Mouse (Mus musculus) kidney, embryonic 14.5 days (tissue): ENCODE measurements around the gene Prps1l1. TPM values are rescaled to one million over a fixed set of nuclear protein-coding genes. Genes with fewer than 3 reads are reported as not detected.

Source experiments
- ATAC-seq: fragments of 200-750 bp; cut with Nextera tagmentation; 2 replicates; pipeline ENCODE4 v1.8.0; 2017; ENCODE audit warnings: moderate number of reproducible peaks, mild to moderate bottlenecking, moderate TSS enrichment, moderate library complexity; ENCODE audit not compliant: low FRiP score, low TSS enrichment
- H3K27ac ChIP-seq: fragments of 300-500 bp; sonication (generic); 2 replicates; pipeline ENCODE4 v1.5.1; 2014; ENCODE audit warnings: low read depth, mild to moderate bottlenecking, low read length, moderate library complexity, mixed read lengths
- H3K27me3 ChIP-seq: fragments of 300-500 bp; sonication (generic); 2 replicates; pipeline ENCODE4 v1.6.1; 2014; ENCODE audit warnings: mild to moderate bottlenecking, low read length; ENCODE audit not compliant: control insufficient read depth, insufficient read depth
- H3K36me3 ChIP-seq: fragments of 300-500 bp; sonication (generic); 2 replicates; pipeline ENCODE4 v1.6.1; 2014; ENCODE audit warnings: low read length, mixed read lengths; ENCODE audit not compliant: control insufficient read depth, insufficient read depth
- H3K4me1 ChIP-seq: fragments of 300-500 bp; sonication (generic); 2 replicates; pipeline ENCODE4 v1.6.1; 2014; ENCODE audit warnings: low read length, mixed read lengths; ENCODE audit not compliant: control insufficient read depth, insufficient read depth
- H3K4me2 ChIP-seq: fragments of 300-500 bp; sonication (generic); replicated peaks from 2 replicates; pipeline ENCODE4 v1.6.1; 2014; ENCODE audit warnings: low read depth, mild to moderate bottlenecking, low read length
- H3K4me3 ChIP-seq: fragments of 300-500 bp; sonication (generic); 2 replicates; pipeline ENCODE4 v1.5.1; 2014; ENCODE audit warnings: mild to moderate bottlenecking, low read length
- H3K9ac ChIP-seq: fragments of 300-500 bp; sonication (generic); 2 replicates; pipeline ENCODE4 v1.6.1; 2014; ENCODE audit warnings: low read depth, mild to moderate bottlenecking, low read length, moderate library complexity
- H3K9me3 ChIP-seq: fragments of 300-500 bp; sonication (generic); 2 replicates; pipeline ENCODE4 v1.6.1; 2016; ENCODE audit warnings: low read length; ENCODE audit not compliant: control insufficient read depth
- WGBS: fragments of 180-500 bp; shearing (Covaris S2); extraction: QIAGEN DNeasy Blood & Tissue Kit; methylation state at CpG from one replicate; pipeline ENCODE4 v1.1.7; 2014; 5-methylcytosine and 5-hydroxymethylcytosine counted together
- polyA plus RNA-seq: library from polyadenylated mRNA; unstranded; fragments of >200 nt; fragmentation: Nextera tagmentation; extraction: Ambion mirVana; gene quantifications from 2 replicates; pipeline ENCODE4 v1.2.1, GENCODE M21; 2014

Prps1l1 gene
- polyA plus RNA-seq, 1 experiment from 2014 or later, result not detected

DNA sequence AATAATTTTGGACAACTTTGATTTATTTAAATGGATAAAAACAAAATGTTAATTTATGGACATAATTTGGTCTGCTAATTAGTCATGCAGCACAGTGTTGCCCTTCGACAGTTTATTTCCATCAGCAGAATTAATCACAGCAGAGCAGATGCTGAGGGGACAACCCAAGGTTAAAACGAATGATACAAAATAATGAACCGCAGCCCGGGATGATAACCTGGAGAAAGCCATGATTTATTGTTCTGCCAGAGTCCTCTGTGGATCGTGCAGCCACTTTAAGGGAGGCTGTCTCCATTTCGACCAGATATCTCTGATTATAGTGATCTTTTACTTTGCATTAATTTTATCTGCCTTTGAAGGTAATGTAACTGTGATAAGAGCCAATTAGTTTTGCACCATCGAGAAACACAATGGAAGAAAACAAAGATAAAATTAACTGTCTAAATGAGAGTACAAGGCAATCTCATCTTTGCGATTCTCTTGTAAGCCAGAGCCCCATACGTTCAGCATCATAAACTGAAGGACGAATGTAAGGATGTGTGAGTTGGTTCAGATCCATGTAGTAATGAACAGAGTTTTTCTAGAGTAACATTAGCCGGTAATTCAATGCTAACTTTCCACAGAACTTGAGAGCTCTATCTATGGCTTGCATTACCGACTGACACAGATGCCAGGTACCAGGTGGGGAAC lies 14.4 kb downstream of the Prps1l1 start:
- Histone ChIP-seq H3K36me3 (no peaks in the 10 kb centered on the region), H3K9ac (no peak overlapping the region), H3K4me3 (no peak overlapping the region), H3K4me1 (0 out of 2 replicates have a peak, but pooled peaks cover 3% of the 10 kb centered on the region), H3K4me2 (no peak overlapping the region), H3K9me3 (no peaks in the 10 kb centered on the region), H3K27me3 (no peaks in the 10 kb centered on the region), H3K27ac (no peak overlapping the region)
- ATAC-seq, result no peak
- WGBS, result 44% methylated on average over 12 of the region's 12 CpGs

DNA sequence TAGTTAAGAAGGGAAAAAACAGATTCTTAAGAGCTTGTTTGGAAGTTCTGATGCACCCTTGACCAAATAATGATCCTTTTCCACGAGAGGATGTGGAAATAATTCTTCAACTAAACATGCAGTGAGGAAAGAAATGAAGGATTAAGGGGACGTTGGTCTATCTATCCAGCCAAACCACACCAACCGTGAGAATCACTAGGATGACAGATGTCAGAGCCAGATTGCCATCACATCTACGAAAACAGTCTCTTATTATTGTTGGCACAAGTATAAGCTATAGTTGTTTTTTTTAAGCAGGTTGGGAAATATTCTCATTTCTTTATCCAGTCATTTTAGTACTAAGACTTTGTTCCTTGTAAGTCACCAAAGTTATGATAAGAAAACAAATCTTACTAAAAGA lies 15.8 kb downstream of the Prps1l1 start:
- H3K4me2 ChIP-seq, result no peak overlapping the region
- H3K27me3 ChIP-seq, result no peaks in the 10 kb centered on the region
- H3K4me3 ChIP-seq, result no peak overlapping the region
- no peak for ATAC-seq
- H3K4me1 ChIP-seq, result 0 out of 2 replicates have a peak, but pooled peaks cover 3% of the 10 kb centered on the region
- no peak overlapping the region for H3K27ac ChIP-seq
- no peak overlapping the region for H3K9ac ChIP-seq
- no peaks in the 10 kb centered on the region for H3K9me3 ChIP-seq
- WGBS, result 61% methylated on average over 4 of the region's 4 CpGs
- no peaks in the 10 kb centered on the region for H3K36me3 ChIP-seq

- Histone ChIP-seq H3K4me2 (no peak overlapping the region), H3K36me3 (no peaks in the 10 kb centered on the region), H3K9ac (no peak overlapping the region), H3K4me3 (no peak overlapping the region), H3K27me3 (no peaks in the 10 kb centered on the region), H3K9me3 (no peaks in the 10 kb centered on the region), H3K4me1 (0 out of 2 replicates have a peak, but pooled peaks cover 3% of the 10 kb centered on the region), H3K27ac (no peak overlapping the region)
- no peak for ATAC-seq
Observed at GRCm38 (mm10) chr12:35005748-35006147, 21.2 kb downstream of the Prps1l1 start.

- no peak overlapping the region for H3K27ac ChIP-seq
- no peak overlapping the region for H3K9ac ChIP-seq
- 0 out of 2 replicates have a peak, but pooled peaks cover 3% of the 10 kb centered on the region for H3K4me1 ChIP-seq
- ATAC-seq, result no peak
- H3K9me3 ChIP-seq, result no peaks in the 10 kb centered on the region
- no peaks in the 10 kb centered on the region for H3K36me3 ChIP-seq
- no peak overlapping the region for H3K4me3 ChIP-seq
- H3K27me3 ChIP-seq, result no peaks in the 10 kb centered on the region
- 79% methylated on average over 1 of the region's 1 CpGs for WGBS
- H3K4me2 ChIP-seq, result no peak overlapping the region
Observed at GRCm38 (mm10) chr12:35007851-35008250, 23.3 kb downstream of the Prps1l1 start.

DNA sequence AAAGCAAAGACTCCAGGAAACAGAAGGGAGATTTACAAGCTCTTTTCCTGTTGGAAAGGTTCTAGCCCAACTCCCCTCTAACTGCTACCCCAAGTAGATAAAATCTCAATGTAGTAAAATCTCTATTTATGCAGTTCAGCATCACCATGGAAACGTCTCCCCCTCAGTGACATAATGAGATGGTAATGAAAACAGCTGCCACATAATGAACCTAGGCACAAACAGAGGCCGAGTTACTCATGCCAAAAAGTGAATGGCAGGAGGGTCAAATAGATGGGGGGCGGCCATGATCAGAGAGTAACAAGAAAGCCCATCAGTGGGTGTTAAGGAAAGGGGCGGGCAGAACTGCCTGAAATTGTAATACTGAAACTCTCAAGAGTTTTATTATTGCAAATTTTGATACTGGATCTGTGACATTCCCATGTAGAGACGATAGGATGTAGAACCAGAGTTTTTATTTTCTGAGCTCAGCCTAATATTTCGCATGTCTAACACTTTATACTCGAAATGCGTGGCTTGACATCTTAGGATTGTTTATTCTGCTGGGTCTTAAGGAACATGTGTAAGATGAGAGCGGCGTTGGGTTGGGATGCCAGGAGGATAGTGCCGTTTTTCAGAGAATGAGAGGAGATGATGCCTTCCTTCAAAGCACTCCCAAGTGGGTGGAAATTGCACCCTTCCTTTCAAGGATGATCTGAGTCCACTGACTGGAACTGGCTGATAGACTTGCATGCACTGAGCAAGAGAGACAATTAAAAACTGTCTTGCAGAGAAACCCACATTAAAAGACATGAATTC lies 24.0 kb downstream of the Prps1l1 start:
- WGBS, result 40% methylated on average over 11 of the region's 11 CpGs
- Histone ChIP-seq H3K4me1 (no peaks in the 10 kb centered on the region), H3K4me3 (no peak overlapping the region), H3K36me3 (no peaks in the 10 kb centered on the region), H3K27ac (no peak overlapping the region), H3K27me3 (no peaks in the 10 kb centered on the region), H3K9me3 (no peaks in the 10 kb centered on the region), H3K4me2 (no peak overlapping the region), H3K9ac (no peak overlapping the region)
- peak; percentile 72; the same call in 1 of the 2 replicates for ATAC-seq

DNA sequence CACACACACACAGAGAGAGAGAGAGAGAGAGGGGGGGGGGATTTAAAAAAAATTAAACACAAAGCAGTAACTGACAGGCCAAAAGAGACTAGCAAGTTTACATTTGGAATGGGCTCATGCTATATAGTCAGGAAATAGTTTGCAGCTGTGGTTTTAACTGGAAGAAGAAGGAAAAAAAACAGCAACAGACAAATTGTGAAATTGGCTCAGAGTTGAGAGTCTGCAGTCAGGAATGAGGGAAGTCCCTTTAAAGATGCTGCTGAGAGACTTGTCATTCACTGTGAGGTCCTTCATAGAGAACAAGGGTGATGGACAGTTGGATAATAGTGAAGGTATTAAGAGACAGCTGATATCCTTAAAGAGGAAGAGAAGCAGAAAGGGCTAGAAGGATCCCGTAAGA lies 26.9 kb downstream of the Prps1l1 start:
- Histone ChIP-seq H3K4me2 (no peak overlapping the region), H3K27me3 (no peaks in the 10 kb centered on the region), H3K9me3 (no peaks in the 10 kb centered on the region), H3K9ac (no peak overlapping the region), H3K27ac (no peak overlapping the region), H3K36me3 (no peaks in the 10 kb centered on the region), H3K4me1 (no peaks in the 10 kb centered on the region), H3K4me3 (no peak overlapping the region)
- ATAC-seq, result no peak
- WGBS, result 69% methylated on average over 1 of the region's 1 CpGs

- no peaks in the 10 kb centered on the region for H3K36me3 ChIP-seq
Observed at GRCm38 (mm10) chr12:35013950-35014349, 29.4 kb downstream of the Prps1l1 start.

DNA sequence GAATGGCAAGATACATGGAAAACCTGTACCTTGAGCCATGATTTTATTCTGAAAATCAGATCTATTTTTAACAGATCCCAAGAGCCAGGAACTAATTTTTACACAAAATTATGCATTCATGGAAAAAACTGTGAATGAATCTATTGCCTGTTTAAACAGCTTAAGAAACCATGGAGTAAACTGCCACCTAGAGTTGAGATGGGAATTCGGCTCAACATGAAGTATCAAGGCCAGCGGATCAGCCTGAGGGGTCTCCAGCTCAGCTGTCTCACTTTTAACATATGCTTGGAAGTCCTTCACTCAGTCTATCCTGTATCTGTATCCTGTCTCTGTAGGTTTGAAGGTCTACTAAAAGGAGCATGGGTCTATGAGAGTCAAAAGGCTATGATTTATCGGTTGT lies 31.5 kb downstream of the Prps1l1 start:
- no peak for ATAC-seq
- Histone ChIP-seq H3K4me2 (no peak overlapping the region), H3K4me1 (no peaks in the 10 kb centered on the region), H3K36me3 (no peaks in the 10 kb centered on the region), H3K9me3 (no peaks in the 10 kb centered on the region), H3K9ac (no peak overlapping the region), H3K27ac (no peak overlapping the region), H3K27me3 (no peaks in the 10 kb centered on the region), H3K4me3 (no peak overlapping the region)
- WGBS, result 60% methylated on average over 3 of the region's 3 CpGs

More at GRCm38 (mm10) chr12:35013950-35014349, 29.4 kb downstream of the Prps1l1 start:
- H3K4me3 ChIP-seq, result no peak overlapping the region
- no peak overlapping the region for H3K9ac ChIP-seq
- no peak for ATAC-seq
- no peaks in the 10 kb centered on the region for H3K9me3 ChIP-seq
- H3K27me3 ChIP-seq, result no peaks in the 10 kb centered on the region
- 65% methylated on average over 2 of the region's 2 CpGs for WGBS
- no peak overlapping the region for H3K27ac ChIP-seq
- H3K4me2 ChIP-seq, result no peak overlapping the region
- H3K4me1 ChIP-seq, result no peaks in the 10 kb centered on the region
